Mouse (Mus musculus) embryonic fibroblast, embryonic 13.5 days (primary cell): ENCODE data around the gene Lrsam1.

Source experiments
- CTCF ChIP-seq: IDR thresholded peaks from 2 replicates; pipeline ENCODE4 v1.5.1; 2011; ENCODE audit warnings: mild to moderate bottlenecking, control low read depth, low read length, moderate library complexity, borderline replicate concordance; ENCODE audit not compliant: insufficient read depth
- POLR2A ChIP-seq: IDR thresholded peaks from 2 replicates; pipeline ENCODE4 v1.6.1; 2011; ENCODE audit warnings: low read depth, mild to moderate bottlenecking, control low read depth, low read length, moderate library complexity

GRCm38 (mm10) chr2:32888551-32888950, 72.9 kb downstream of the Lrsam1 start:
- TF ChIP-seq CTCF = no peak
- no peak for TF ChIP-seq POLR2A
